Mouse (Mus musculus): ENCODE measurements around the gene Gm49369.
"Not testable (repeated sequence)": the region's sequence is repeated elsewhere in the genome, so short reads cannot be mapped to it uniquely, and the experiment has no call there.

Gm49369 gene

DNA sequence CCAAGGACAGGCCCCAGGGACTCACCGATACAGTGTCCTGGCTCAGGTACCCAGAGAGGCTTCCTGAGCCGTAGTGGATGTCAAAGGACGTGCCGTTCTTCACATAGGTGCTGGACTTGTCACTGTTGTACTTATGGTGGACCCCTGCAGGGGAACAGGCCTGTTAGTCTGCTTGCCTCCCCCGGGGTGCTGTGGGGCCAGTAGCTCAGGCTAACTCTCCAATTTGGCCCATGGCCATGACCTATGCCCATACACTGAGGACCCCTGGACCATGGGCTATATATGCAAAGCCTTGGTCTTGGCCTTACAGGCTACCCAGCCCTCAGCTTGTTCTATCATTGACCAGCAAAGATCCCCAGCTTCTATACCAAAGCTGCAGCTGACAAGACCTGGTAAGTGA, at the start of gene Gm49369:
Gm49369 (minus strand) TSS at position 101 of the 400 bp plus-strand sequence.
- DNase-seq, result no peak

DNA sequence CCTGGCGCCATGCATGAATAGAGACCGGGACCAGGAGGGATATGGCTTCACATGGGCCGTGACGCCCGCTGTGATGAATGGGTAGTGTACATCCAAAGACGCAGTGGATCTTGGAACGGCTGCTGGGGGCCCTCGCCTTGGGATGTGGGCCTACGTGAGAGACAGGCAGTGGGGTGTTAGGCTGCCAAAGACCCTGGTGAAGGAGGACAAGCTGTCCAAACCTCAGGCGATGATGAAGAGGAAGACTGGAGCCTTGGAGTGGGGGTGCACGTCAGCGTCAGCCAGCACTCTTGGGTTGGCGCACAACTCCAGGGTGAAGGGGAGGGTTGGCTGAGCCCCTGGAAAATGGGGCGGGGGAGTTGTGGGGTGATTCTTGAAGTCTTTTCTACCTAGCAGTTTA, 48.6 kb upstream of the Gm49369 start:
- no peak for DNase-seq

DNA sequence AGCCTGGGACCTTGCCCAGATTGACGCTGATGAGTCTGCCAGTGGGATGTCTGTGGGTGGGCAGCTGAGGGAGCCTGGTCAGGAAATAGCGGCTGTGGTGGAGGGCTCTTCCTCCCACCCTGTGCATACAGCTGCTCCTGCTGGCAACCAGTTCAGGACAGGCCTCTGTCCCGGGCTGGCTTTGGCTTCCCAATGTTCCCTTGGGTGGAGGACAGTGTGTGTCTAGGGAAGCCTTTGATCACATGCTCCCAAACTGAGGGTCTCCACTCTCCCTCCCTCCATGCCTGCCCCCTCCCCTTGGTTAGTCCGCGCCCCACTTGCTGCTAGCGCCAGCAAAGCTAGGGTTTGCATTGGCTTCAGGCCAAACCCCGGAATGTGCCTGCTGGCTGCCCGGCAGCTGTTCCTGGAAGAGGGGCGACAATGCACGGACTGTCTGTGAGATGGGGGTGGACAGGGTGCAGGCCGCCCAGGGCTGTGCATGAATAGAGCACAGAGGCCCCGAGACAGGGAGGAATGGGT, 47.8 kb upstream of the Gm49369 start:
- peak; percentile 68 for DNase-seq

DNA sequence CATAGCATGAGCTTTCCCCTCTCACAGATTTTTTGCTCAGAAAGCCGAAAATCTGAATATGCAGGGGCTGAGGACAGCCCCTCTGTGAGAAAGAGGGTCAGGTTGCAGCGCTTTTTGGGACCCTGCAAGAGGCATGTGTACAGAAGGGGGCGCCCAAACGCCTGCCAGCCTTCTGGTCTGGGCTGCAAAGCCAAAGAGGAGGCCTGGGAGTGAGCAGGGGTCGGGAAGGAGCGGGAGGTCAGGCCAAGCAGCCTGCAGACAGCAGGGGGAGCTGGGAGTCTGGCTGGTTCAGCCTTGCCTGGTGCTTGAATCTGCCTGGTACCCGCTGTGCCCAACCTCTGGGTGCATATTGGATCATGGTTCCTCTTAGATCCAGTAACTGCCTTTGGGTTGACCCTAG, 45.7 kb upstream of the Gm49369 start:
- DNase-seq, result peak; percentile 50

DNA sequence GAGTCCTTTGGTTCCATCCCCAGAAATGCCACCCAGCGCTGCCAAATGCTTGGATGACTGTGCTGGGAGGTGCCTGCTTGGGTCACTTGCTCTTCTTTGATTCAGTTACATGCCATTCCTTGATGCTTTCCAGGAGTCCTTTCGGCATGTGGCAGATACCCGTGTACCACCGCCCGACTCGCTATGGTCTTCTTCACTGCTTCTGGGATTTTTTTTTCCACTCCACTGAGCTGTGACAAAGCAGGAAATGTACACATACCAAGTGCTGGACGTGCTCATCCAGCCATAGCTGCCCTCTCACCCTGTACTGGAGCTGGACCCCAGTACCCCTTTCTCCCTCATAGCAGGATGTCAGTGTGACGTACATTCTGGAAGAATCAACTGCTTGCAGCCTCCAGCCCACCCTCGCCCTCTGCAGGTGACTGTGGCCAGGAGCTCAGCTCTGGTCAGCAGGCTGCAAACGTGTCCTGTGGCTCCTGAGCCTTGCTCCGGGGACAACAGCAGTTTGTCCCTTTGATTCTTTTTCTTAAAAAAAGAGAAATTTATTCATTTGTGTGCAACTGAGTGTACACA, 43.3 kb upstream of the Gm49369 start:
- DNase-seq, result no peak

DNA sequence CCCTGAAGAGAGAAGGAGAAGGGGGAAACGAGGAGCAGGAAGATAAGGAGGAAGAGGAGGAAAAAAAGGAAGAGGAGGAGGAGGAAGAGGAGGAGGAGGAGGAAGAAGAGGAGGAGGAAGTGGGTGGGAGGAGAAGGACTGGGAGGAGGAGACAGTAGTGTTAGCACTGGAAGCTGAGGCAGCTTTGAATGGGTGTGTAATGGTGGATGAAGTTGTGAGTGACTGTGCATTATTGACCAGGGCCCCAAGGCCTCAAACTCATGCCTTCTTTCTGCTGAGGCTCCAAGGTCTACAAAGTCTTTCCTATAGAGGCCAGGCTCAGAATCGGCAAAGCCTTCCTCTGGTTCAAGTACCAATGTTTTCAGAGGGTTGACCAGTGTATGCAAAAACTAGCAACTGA, 39.4 kb upstream of the Gm49369 start:
- DNase-seq, result no peak

DNA sequence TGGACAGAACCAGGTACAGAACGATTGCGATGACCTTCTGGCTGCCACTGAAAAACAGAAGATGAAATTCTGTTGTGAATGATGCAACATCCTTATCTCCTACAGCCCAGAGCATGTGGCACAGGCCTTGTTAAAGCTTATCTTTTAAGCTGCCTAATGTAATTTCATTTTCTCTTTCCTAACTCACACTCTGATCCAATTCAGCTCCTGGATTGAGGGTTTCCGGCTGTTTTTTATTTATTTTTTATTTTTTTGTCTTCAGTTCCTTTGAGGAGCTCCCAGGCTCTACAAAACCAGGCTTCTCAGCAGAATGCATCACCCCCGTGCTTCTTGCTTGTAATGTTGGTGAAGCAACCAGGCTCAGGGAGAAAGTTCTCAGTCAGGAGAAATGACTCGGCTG, 37.4 kb upstream of the Gm49369 start:
- no peak for DNase-seq

DNA sequence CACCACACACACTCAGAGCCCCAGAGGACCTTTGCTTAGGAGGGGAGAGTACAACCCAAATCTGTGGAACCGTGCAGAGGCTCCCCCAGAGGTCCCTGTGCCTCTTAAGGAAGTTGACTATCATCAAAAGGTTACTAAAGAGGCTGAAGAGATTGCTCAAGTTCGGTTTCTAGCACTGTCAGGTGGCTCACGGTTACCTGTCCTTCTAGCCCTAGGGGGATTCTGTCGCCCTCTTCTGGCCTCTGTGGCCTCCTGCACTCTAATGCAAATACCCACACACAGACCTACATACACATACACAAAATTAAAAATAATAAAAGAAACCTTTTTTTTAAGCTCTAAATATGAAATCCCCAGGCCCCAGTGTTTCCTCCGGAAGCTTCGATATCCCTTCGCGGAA, 36.2 kb upstream of the Gm49369 start:
- no peak for DNase-seq

DNA sequence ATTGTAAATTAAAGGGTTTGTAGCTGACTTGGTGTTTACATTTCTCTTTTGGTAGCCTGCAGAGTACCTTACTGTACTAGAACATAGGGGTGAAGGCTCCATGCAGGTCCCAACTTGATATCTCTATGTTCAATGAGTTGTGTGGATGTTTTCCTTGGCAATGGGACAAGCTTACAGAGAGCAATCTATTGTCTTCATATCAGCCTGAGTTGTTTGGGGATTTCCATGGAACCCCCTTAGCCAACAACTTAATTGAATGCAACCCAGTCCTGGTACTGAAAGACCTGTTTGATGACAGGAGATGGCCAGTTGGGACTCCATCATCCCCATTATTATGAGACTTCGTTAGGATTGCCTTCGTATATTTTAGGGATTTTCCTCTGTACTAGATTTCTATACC, 35.6 kb upstream of the Gm49369 start:
- no peak for DNase-seq

DNA sequence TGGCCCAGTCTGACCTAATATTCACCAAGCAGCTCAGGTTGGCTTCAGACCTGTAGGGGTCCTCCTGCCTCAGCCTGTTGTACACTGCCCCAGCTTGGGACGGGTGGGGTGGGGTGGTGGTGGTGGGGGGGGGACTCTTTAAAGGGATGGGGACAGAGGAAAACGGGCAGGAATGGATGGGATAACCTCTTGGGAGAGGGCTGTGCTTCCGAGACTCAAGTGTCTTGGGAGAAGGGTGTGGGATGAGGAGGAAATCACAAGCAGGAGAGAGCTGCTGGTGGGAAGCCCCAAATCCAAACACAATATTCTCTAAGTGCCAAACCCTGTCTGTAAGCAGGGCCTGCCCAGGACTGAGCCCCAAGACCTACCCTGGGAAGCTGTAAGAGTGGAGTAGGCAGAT, 33.8 kb upstream of the Gm49369 start:
- no peak for DNase-seq

DNA sequence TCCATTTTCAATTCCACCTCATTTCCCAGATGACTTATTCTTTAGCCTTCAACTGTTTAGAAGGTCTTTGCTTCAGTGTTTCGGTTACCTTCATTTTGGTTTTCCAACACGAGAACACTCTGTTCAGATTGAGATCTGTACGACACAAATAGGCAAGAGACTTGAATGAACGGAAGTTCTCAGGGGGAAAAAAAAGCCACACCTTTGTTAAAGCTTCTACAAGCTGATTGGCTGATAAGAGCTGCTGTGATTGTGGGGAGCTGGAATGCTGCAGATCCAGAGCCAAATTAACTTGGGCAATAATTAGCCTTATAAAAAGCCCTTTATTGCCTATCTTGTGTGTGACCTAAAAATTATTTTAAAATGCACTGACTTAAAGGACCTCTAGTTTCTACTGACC, 32.8 kb upstream of the Gm49369 start:
- no peak for DNase-seq

DNA sequence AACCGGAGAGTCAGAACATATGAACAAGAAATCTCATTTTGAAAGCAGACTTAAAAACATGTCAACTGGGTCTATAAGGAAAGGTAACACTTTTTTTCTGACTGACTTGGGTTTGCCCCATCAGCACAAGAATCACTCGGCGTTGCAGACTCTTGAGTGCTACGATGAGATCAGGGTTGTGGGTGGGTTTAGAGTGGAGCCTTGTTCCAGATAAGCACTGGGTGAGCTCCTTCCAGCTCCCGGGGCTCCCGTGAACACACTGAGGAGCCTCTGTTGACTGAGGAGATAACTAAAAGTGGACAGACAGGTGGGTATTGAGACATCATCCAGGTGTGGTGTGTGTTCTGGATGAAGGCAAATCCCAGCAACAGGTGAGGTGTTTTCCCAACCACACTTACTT, 30.8 kb upstream of the Gm49369 start:
- no peak for DNase-seq

DNA sequence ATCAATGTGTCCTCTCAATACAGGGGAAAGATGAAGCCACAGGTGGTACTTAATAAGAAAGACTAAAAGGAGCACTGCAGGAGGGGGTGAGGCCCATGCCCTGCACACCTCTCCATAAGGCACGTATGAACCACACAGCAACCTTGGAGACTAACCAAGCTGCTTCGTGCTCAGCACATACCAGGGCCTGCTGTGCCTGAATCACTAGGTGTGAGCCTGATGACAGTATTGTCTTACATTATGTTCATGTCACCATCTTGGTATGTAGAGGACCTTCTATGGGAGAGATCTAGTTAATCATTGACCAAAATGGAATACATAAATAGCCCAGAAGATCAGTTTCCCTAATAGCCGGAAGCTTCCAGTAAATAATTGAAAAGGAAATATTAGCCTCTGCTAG, 27.1 kb upstream of the Gm49369 start:
- DNase-seq, result no peak

DNA sequence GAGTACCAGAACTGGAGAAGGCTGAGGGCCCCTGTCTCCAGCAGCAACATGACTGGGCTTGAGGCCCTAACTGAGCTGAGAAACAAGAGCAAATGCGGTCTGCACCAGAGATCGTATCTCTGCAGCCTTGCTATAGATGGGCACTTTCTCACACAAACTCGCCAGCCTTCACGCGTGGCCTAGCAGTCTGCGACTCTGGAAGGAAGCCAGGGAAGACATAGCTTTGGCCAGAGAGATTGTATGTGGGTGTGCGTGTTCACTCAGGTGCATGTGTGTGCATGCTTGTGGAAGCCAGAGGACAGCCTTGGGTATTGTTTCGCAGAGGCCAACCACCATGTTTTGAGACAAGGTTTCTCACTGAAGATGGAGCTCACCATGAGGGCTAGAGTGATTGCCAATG, 26.2 kb upstream of the Gm49369 start:
- DNase-seq, result no peak

DNA sequence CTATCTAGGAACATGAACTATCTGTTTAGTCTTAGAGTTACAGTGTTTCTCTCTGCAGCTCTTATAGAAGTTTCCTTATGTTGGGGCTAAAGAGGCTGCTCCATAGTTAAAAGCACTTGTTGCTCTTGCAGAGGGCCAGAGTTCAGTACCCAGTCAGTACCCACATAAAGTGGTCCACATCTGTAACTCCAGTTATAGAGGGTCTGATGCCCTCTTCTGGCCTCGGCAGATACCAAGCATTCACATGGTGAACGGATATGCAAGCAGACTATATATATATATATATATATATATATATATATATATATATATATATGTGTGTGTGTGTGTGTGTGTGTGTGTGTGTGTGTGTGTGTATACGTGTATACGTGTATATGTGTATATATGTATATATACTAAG, 25.5 kb upstream of the Gm49369 start:
- no peak for DNase-seq

DNA sequence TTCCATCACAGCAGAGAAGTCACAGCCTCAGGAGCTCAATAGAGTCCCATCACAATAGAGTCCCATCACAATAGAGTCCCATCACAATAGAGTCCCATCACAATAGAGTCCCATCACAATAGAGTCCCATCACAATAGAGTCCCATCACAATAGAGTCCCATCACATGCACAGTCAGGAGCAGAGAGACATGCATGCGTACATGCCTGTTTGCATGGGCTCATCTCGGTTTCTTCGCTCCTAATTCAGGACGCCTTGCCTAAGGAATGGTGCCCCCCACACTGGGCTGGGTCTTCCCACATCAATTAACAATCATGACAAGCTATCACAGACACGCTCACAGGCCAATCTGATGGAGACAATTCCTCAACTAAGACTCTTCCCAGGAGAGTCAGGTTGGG, 22.7 kb upstream of the Gm49369 start:
- DNase-seq, result not testable (repeated sequence)

DNA sequence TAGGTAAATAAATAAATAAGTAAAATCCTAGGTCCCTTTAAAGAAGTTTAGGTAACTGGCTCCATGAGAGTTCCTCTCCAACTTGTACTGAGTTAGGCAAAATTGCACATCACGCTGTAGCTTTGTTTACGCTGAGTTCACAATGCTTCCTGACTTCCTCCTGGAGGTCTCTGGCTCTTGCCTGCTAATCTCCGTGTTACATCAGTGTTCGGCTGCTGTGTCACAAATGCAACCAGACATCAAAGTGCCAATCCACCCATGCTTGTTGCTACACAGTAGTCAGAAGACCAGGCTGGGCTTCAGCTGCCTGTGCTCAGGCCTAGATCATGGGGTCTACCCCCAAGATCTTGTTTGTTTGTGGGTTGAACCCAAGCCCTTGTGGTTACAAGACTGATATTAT, 21.1 kb upstream of the Gm49369 start:
- no peak for DNase-seq

DNA sequence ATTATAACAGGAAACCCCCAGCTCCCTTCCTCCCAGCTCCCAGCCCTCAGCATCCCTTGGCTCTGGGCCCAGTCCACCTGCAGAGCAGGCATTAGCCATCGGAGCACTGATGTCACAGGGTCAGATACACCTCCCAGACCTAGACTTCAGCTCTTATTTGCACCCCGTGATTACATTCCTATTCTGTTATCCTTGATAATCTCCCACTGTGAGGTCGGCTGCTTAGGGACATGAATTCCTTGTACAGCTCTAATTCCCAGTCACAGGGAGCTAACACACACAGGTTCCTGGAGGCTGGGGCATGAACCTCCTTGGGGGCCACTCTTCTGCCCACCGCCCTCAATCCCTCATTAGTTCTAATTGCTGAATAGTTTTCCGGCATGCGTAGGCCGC, 18.3 kb upstream of the Gm49369 start:
- DNase-seq, result peak; percentile 25

DNA sequence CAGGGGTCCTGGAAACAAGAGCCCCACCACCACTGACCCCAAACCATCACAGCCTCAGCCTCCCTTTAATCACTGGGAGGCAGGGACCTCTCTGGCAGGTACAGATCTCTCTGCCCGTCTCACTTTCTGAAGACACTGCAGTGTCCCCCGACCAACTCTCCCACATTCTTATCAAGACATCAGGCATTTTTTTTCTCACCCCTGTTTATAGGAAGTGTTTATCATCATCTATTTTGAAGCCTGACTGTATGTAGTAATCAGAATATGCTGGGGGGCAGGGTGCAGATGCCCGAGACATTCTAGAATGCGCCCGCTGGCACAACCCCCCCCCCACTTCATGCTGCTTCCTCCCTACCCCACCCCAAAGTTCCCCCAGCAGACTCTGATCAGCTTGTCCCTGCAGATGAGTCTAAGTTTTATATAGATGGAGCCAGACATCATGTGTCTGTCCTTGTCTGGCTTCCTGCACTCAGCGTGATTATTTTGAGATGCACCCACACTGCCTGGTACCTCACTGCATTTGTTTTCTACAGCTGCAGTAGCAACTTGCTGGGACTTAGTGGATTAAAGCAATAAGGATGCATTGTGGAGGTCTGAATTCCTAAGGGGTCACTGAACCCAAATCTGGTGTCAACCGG, 17.8 kb upstream of the Gm49369 start:
- no peak for DNase-seq

DNA sequence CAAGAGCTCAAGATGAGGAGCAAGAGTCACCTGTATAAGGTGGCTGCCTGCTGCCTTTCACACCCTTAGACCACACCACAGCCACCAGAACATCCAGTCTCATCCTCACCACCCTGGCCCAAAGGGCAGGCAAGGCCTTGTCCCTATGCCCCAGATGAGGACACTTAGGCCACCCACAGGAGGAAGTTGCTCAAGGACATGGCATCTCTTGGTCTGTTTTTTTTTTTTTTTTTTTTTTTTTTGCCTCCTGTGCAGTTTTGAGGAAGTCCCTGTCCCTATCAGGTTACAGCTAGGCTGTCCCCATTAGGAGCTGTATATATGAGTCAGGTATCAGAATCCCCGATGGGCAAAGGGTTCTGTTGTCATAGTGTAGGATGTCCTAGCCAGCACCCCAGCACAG, 16.8 kb upstream of the Gm49369 start:
- no peak for DNase-seq

DNA sequence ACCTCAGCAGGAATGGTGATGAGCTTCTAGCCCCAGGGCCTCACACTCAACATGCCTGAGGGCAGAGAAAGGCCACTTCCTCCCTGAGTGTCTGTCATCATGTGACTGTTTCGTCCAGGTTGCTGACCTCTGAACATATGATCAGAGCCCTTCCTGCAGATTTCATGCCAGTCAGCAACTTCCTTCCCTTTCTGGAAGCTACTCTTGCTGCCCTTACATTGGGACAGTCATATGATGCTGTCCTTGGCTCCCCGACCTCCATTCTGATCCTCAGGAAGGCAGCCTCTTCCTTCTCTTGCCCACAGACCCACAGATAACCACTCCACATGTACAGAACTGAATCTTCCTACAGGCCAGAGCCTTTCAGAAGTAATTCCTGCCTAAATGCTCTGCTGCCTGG, 15.6 kb upstream of the Gm49369 start:
- no peak for DNase-seq

DNA sequence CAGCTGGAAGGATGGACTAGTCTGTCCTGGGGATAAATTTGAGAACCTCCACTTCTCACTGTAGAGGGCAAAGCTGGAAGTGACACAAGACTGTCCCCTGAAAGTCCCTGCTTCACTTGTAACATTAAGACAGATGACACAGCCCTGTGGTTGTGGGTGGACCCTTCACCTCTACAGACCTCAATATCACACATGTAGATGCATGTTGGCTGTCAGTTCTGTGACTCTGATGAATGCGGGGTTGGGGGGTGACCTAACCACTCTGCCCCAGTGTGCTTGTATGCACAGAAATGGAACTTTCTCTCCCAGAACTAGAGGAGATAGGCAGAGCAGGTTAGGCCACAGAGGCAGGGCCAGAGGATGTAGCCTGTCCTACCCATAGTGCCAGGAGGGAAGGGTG, 14.1 kb upstream of the Gm49369 start:
- DNase-seq, result no peak

DNA sequence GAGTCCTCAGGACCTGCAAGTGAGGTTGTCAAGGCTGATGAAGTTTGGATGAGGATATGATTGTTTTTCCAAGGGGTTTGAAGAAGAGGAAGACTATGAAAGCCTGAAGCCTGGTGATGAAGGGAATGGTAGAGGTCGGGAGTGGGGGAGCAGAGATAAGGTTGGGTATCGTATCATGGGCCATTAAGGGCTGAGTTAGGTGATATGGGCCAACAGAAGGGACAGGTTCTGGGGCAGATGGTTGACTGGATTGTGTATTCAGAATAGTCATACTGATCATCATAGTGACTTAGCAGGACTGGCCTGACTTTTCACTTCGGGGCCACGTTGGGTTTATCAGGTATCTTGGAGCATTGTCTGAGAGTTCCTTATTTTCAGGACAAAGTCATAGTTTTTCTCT, 13.0 kb upstream of the Gm49369 start:
- no peak for DNase-seq

DNA sequence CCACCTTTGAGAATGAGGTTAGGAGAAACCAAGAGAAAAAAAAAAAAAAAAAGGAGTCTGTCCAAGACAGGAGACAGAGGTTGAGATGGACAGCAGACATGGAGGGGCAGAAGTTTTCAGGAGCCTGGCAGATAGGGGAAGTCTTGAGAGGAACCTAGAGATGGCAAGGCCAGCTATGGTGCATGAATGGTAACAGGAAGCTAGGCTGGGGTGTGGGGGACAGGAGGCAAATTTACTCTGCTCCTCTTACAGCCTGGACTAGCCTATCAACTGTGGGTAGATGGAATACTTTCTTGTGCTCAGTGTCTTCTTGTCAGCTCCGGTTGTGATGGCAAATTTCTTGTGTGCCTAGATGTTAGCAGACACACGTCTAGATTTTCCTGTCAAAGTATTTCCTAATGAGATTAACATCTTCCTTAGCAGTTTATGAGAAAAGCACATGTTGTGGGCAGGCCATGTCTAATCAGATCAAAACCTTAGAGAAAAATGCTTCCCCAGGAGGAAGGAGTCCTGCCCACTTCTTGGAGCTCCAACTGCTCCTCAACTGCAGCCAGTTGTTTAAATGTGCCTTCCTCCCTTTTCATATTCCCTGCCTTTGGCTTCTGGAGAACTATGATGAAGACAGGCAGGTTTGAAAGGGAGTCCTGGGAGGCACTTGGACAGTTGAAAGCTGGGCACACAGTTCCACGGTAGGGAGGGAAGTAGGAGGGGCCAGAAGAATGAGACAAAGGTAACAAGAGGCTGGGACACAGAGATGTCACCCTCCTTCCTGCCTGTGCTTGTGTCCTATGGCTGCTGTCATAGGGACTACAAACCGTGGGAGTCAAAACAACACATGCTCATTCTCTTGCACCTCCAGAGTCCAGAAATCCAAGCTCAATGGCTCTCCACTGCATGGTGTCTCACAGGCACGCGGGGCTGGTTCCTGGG, 12.1 kb upstream of the Gm49369 start:
- DNase-seq, result no peak

Data from right cerebral cortex, postnatal 4 days (tissue).